20 mouse cellular contexts compared by ENCODE assay signal in genomic region chr9:72558780-72559179, GRCm38 (mm10). TPM values are rescaled to one million over a fixed set of nuclear protein-coding genes. Genes with fewer than 3 reads are reported as not detected.
DNase-seq lines count a peak whose midpoint lies in the region; ATAC-seq and TF ChIP-seq lines count a peak whose summit lies in the region.
"Had no signal": no experiment of that assay in that cellular context is flagged by ENCODE, and none has a peak within 500 bp of the region (broad histone marks: within the 10 kb centered on the region; RNA-seq: fewer than 3 reads in every experiment).

No protein-coding gene starts in this region.

- H3K27ac ChIP-seq in liver, adult 2 months (replicated peaks; ENCODE audit: insufficient read depth, low read depth, low read length), result no peak overlapping the region
- no peak overlapping the region for H3K27ac ChIP-seq in kidney, adult 2 months (ENCODE audit: insufficient read depth, low read depth, low read length)
- H3K27ac ChIP-seq: embryonic facial prominence, embryonic 10.5 days; embryonic facial prominence, embryonic 12.5 days; forebrain, embryonic 13.5 days; forebrain, embryonic 15.5 days had no signal

- peak; percentile 59; the same call in 1 of the 2 replicates for ATAC-seq in megakaryocyte, adult 5-6 weeks (ENCODE audit: poor library complexity, severe bottlenecking)
- ATAC-seq: forebrain, embryonic 13.5 days; forebrain, embryonic 15.5 days had no signal

- H3K36me3 ChIP-seq in liver, adult 2 months (ENCODE audit: control insufficient read depth, insufficient read depth, low read length), result 0 out of 2 replicates have a peak, but pooled peaks cover 2% of the 10 kb centered on the region
- no peaks in the 10 kb centered on the region for H3K36me3 ChIP-seq in kidney, adult 2 months (ENCODE audit: control insufficient read depth, insufficient read depth, low read length)
- H3K36me3 ChIP-seq: embryonic facial prominence, embryonic 10.5 days; embryonic facial prominence, embryonic 12.5 days; forebrain, embryonic 15.5 days had no signal

- no peaks in the 10 kb centered on the region for H3K4me1 ChIP-seq in liver, adult 2 months (ENCODE audit: control insufficient read depth, insufficient read depth, low read length)
- H3K4me1 ChIP-seq in kidney, adult 2 months (ENCODE audit: control insufficient read depth, insufficient read depth, low read length), result no peaks in the 10 kb centered on the region; the same call in 1 of the 2 replicates
- H3K4me1 ChIP-seq: embryonic facial prominence, embryonic 10.5 days; embryonic facial prominence, embryonic 12.5 days had no signal

- peaks cover 11% of the 10 kb centered on the region; the same call in 1 of the 2 replicates for H3K79me2 ChIP-seq in liver, adult 2 months (ENCODE audit: control insufficient read depth, insufficient read depth, low read length)

- peak; percentile 20 for DNase-seq in liver, adult 2 months (ENCODE audit: extremely low read depth, low read depth, low spot score)
- no peak for DNase-seq in liver
- peak; percentile 39 for DNase-seq in lung, postnatal 36 days
- no peak for DNase-seq in lung, postnatal 10 days
- DNase-seq in embryo, embryonic 11 days, result no peak
- no peak for DNase-seq in kidney, adult 2 months
- DNase-seq: adrenal gland, adult 2 months; adrenal gland, postnatal 10 days; adrenal gland, postnatal 25 days; cerebellum, adult 11 months; cerebellum, adult 18-20 months; cerebellum, adult 8-10 months; cerebellum, adult 9-11 months; cerebellum, postnatal 14 days; cerebellum, postnatal 36 days had no signal

- no peak for TF ChIP-seq POLR2A in liver, adult 2 months (IDR thresholded peaks at IDR 0.05; ENCODE audit: extremely low read depth, insufficient read depth, low read length)
- TF ChIP-seq POLR2A in kidney, adult 2 months (IDR thresholded peaks at IDR 0.05; ENCODE audit: low read depth, low read length), result no peak

- TF ChIP-seq CTCF in liver, adult 2 months (IDR thresholded peaks at IDR 0.05; ENCODE audit: low read depth, low read length), result no peak
- no peak for TF ChIP-seq CTCF in kidney, adult 2 months (conservative IDR thresholded peaks at IDR 0.05; ENCODE audit: insufficient read depth, insufficient read length, low read depth, low read length)

- H3K9ac ChIP-seq in liver, adult 2 months (ENCODE audit: low read depth, low read length), result no peak overlapping the region
- H3K9ac ChIP-seq: embryonic facial prominence, embryonic 12.5 days; forebrain, embryonic 13.5 days; forebrain, embryonic 15.5 days had no signal

- H3K4me3 ChIP-seq in liver, adult 2 months (ENCODE audit: insufficient read depth, low read depth, low read length), result no peak overlapping the region
- no peak overlapping the region for H3K4me3 ChIP-seq in kidney, adult 2 months (ENCODE audit: insufficient read depth, low read depth, low read length)
- H3K4me3 ChIP-seq: embryonic facial prominence, embryonic 10.5 days; embryonic facial prominence, embryonic 12.5 days; forebrain, embryonic 13.5 days; forebrain, embryonic 15.5 days had no signal

- H3K27me3 ChIP-seq in liver, adult 2 months (ENCODE audit: control insufficient read depth, insufficient read depth, low read length), result no peaks in the 10 kb centered on the region
- H3K27me3 ChIP-seq in kidney, adult 2 months (replicated peaks; ENCODE audit: control insufficient read depth, insufficient read depth, low read length), result no peaks in the 10 kb centered on the region
- H3K27me3 ChIP-seq: embryonic facial prominence, embryonic 12.5 days; forebrain, embryonic 13.5 days; forebrain, embryonic 15.5 days had no signal

- 80% methylated on average over 1 of the region's 1 CpGs for WGBS in liver, adult 2 months
- WGBS in kidney, adult 2 months, result 75% methylated on average over 1 of the region's 1 CpGs

RNA-seq across cellular contexts. Expression of gene Rfx7, which starts 26.7 kb away (rescaled TPM):
- 5.4 and 6.7 TPM in 2 replicates for total RNA-seq in liver, adult 2 months (2014; rRNA removed)
- 2.3 and 3.3 TPM in 2 replicates for polyA plus RNA-seq in liver, adult 2 months (2012; rRNA removed)
- total RNA-seq in megakaryocyte, adult 5-6 weeks (2015), result 52.7 and 55.2 TPM in 2 replicates
- total RNA-seq in megakaryocyte, adult 5-6 weeks (2017), result 10.8 and 13.1 TPM in 2 replicates
- polyA plus RNA-seq in kidney, adult 2 months (2012; rRNA removed), result 5.9 and 6.4 TPM in 2 replicates

Comparison
In these comparisons a context has a peak if more than half of its experiments do, and no peak if none do; other contexts are left out.
1. DNase-seq: peak in liver, adult 2 months (single experiment) and lung, postnatal 36 days (single experiment); none in liver (single experiment), lung, postnatal 10 days (single experiment), embryo, embryonic 11 days (single experiment) and kidney, adult 2 months (single experiment).